In genomic region chr4:136763349-136763748, GRCm38 (mm10) we compare ENCODE assay signal across 19 mouse cellular contexts.
DNase-seq lines count a peak whose midpoint lies in the region; ATAC-seq lines count a peak whose summit lies in the region.
"Had no signal": no experiment of that assay in that cellular context is flagged by ENCODE, and none has a peak within 500 bp of the region (broad histone marks: within the 10 kb centered on the region; RNA-seq: fewer than 3 reads in every experiment).

No protein-coding gene starts in this region.

- peaks cover 1% of the 10 kb centered on the region; the same call in 1 of the 2 replicates for H3K36me3 ChIP-seq in forebrain, embryonic 11.5 days (ENCODE audit: control insufficient read depth, insufficient read depth, low read length)
- peaks cover 7% of the 10 kb centered on the region; the same call in 1 of the 2 replicates for H3K36me3 ChIP-seq in forebrain, embryonic 14.5 days (ENCODE audit: control insufficient read depth, insufficient read depth, low read length)
- H3K36me3 ChIP-seq in kidney, embryonic 14.5 days (ENCODE audit: control insufficient read depth, insufficient read depth, low read length) = no peaks in the 10 kb centered on the region
- peaks cover 7% of the 10 kb centered on the region for H3K36me3 ChIP-seq in neural tube, embryonic 13.5 days
- peaks cover under 1% of the 10 kb centered on the region; the same call in 1 of the 2 replicates for H3K36me3 ChIP-seq in neural tube, embryonic 15.5 days
- peaks cover 22% of the 10 kb centered on the region for H3K36me3 ChIP-seq in limb, embryonic 10.5 days
- H3K36me3 ChIP-seq: heart, embryonic 12.5 days had no signal

- no peak overlapping the region for H3K4me2 ChIP-seq in forebrain, embryonic 11.5 days (ENCODE audit: low read depth, low read length, severe bottlenecking)
- H3K4me2 ChIP-seq in forebrain, embryonic 14.5 days (ENCODE audit: low read length) = no peak overlapping the region
- H3K4me2 ChIP-seq in kidney, embryonic 14.5 days (replicated peaks; ENCODE audit: low read depth, low read length) = no peak overlapping the region
- no peak overlapping the region for H3K4me2 ChIP-seq in neural tube, embryonic 13.5 days
- H3K4me2 ChIP-seq in neural tube, embryonic 15.5 days = no peak overlapping the region
- H3K4me2 ChIP-seq: embryonic facial prominence, embryonic 13.5 days; forebrain, embryonic 15.5 days; heart, embryonic 12.5 days; liver, embryonic 11.5 days had no signal

- H3K9ac ChIP-seq in forebrain, embryonic 11.5 days (ENCODE audit: low read length) = 0 out of 2 replicates have a peak overlapping the region, but pooled peaks have one; percentile 13
- H3K9ac ChIP-seq in forebrain, embryonic 14.5 days (ENCODE audit: low read length) = no peak overlapping the region
- no peak overlapping the region for H3K9ac ChIP-seq in kidney, embryonic 14.5 days (ENCODE audit: low read depth, low read length)
- H3K9ac ChIP-seq in neural tube, embryonic 13.5 days = no peak overlapping the region
- H3K9ac ChIP-seq in neural tube, embryonic 15.5 days (replicated peaks) = no peak overlapping the region
- H3K9ac ChIP-seq: embryonic facial prominence, embryonic 13.5 days; forebrain, embryonic 15.5 days; heart, embryonic 12.5 days had no signal

- no peak for ATAC-seq in forebrain, embryonic 11.5 days (replicated peaks; ENCODE audit: low FRiP score)
- ATAC-seq in forebrain, embryonic 14.5 days = no peak
- peak; percentile 80 for ATAC-seq in kidney, embryonic 14.5 days (ENCODE audit: low FRiP score, low TSS enrichment)
- peak; percentile 27; the same call in 1 of the 2 replicates for ATAC-seq in neural tube, embryonic 13.5 days (ENCODE audit: low read depth)
- no peak for ATAC-seq in neural tube, embryonic 15.5 days (ENCODE audit: low FRiP score)
- ATAC-seq: forebrain, embryonic 15.5 days had no signal

- no peak overlapping the region for H3K4me3 ChIP-seq in forebrain, embryonic 11.5 days (ENCODE audit: low read depth, low read length)
- no peak overlapping the region for H3K4me3 ChIP-seq in forebrain, embryonic 14.5 days (ENCODE audit: low read depth, low read length)
- no peak overlapping the region for H3K4me3 ChIP-seq in kidney, embryonic 14.5 days (ENCODE audit: low read length)
- H3K4me3 ChIP-seq in neural tube, embryonic 13.5 days = no peak overlapping the region
- no peak overlapping the region for H3K4me3 ChIP-seq in neural tube, embryonic 15.5 days (replicated peaks)
- H3K4me3 ChIP-seq in limb, embryonic 10.5 days = no peak overlapping the region
- H3K4me3 ChIP-seq: embryonic facial prominence, embryonic 13.5 days; forebrain, embryonic 15.5 days; heart, embryonic 12.5 days had no signal

- DNase-seq in forebrain, embryonic 11.5 days (ENCODE audit: low spot score) = no peak
- DNase-seq in forebrain, embryonic 14.5 days (ENCODE audit: low spot score) = no peak
- no peak for DNase-seq in kidney, postnatal 14 days
- DNase-seq in limb, embryonic 10.5 days (ENCODE audit: low spot score) = no peak
- no peak for DNase-seq in right cerebral cortex, adult 2 months (ENCODE audit: low spot score in 2 of 2)
- DNase-seq: adrenal gland, postnatal 14 days; cerebellum, postnatal 10 days; gastrocnemius, postnatal 14 days; lung, postnatal 10 days; midbrain, embryonic 14.5 days; retina, postnatal 1 day; thymus, postnatal 4 days had no signal

- no peaks in the 10 kb centered on the region for H3K27me3 ChIP-seq in forebrain, embryonic 11.5 days (ENCODE audit: control insufficient read depth, insufficient read depth, low read length)
- no peaks in the 10 kb centered on the region for H3K27me3 ChIP-seq in forebrain, embryonic 14.5 days (replicated peaks; ENCODE audit: control insufficient read depth, insufficient read depth, low read length)
- H3K27me3 ChIP-seq in kidney, embryonic 14.5 days (ENCODE audit: control insufficient read depth, insufficient read depth, low read length) = no peaks in the 10 kb centered on the region
- H3K27me3 ChIP-seq in neural tube, embryonic 13.5 days = no peaks in the 10 kb centered on the region
- H3K27me3 ChIP-seq in neural tube, embryonic 15.5 days (replicated peaks) = no peaks in the 10 kb centered on the region
- peaks cover 11% of the 10 kb centered on the region; the same call in 1 of the 2 replicates for H3K27me3 ChIP-seq in limb, embryonic 10.5 days (ENCODE audit: low read depth, poor library complexity, severe bottlenecking)
- H3K27me3 ChIP-seq: embryonic facial prominence, embryonic 13.5 days; forebrain, embryonic 15.5 days had no signal

- 33% methylated on average over 5 of the region's 5 CpGs for WGBS in forebrain, embryonic 11.5 days
- WGBS in forebrain, embryonic 14.5 days = 48% methylated on average over 5 of the region's 5 CpGs
- WGBS in kidney, embryonic 14.5 days = 20% methylated on average over 5 of the region's 5 CpGs
- 50% methylated on average over 5 of the region's 5 CpGs for WGBS in neural tube, embryonic 13.5 days
- 46% methylated on average over 5 of the region's 5 CpGs for WGBS in neural tube, embryonic 15.5 days
- WGBS in limb, embryonic 10.5 days = 25% methylated on average over 5 of the region's 5 CpGs

- peaks cover 2% of the 10 kb centered on the region for H3K9me3 ChIP-seq in forebrain, embryonic 11.5 days (ENCODE audit: control insufficient read depth, low read length)
- no peaks in the 10 kb centered on the region for H3K9me3 ChIP-seq in forebrain, embryonic 14.5 days (replicated peaks; ENCODE audit: control insufficient read depth, low read length)
- H3K9me3 ChIP-seq in kidney, embryonic 14.5 days (ENCODE audit: control insufficient read depth, low read length) = peaks cover 3% of the 10 kb centered on the region; the same call in 1 of the 2 replicates
- no peaks in the 10 kb centered on the region for H3K9me3 ChIP-seq in neural tube, embryonic 13.5 days
- no peaks in the 10 kb centered on the region for H3K9me3 ChIP-seq in neural tube, embryonic 15.5 days (replicated peaks)
- H3K9me3 ChIP-seq in limb, embryonic 10.5 days (replicated peaks) = no peaks in the 10 kb centered on the region
- H3K9me3 ChIP-seq: forebrain, embryonic 15.5 days had no signal

- peaks cover 38% of the 10 kb centered on the region for H3K4me1 ChIP-seq in forebrain, embryonic 11.5 days (replicated peaks; ENCODE audit: control insufficient read depth, insufficient read depth, low read length)
- H3K4me1 ChIP-seq in forebrain, embryonic 14.5 days (ENCODE audit: control insufficient read depth, insufficient read depth, low read length) = peaks cover 10% of the 10 kb centered on the region
- peaks cover 39% of the 10 kb centered on the region for H3K4me1 ChIP-seq in kidney, embryonic 14.5 days (ENCODE audit: control insufficient read depth, insufficient read depth, low read length)
- peaks cover 56% of the 10 kb centered on the region for H3K4me1 ChIP-seq in neural tube, embryonic 13.5 days (replicated peaks)
- peaks cover 22% of the 10 kb centered on the region for H3K4me1 ChIP-seq in neural tube, embryonic 15.5 days
- H3K4me1 ChIP-seq in limb, embryonic 10.5 days = peaks cover 70% of the 10 kb centered on the region

- H3K27ac ChIP-seq in forebrain, embryonic 11.5 days (ENCODE audit: low read depth, low read length) = no peak overlapping the region
- no peak overlapping the region for H3K27ac ChIP-seq in forebrain, embryonic 14.5 days (ENCODE audit: low read depth, low read length)
- peak overlapping the region; percentile 57; the same call in 1 of the 2 replicates for H3K27ac ChIP-seq in kidney, embryonic 14.5 days (ENCODE audit: low read depth, low read length)
- H3K27ac ChIP-seq in neural tube, embryonic 13.5 days (replicated peaks) = no peak overlapping the region
- H3K27ac ChIP-seq in neural tube, embryonic 15.5 days (replicated peaks) = no peak overlapping the region
- peak overlapping the region; percentile 61 for H3K27ac ChIP-seq in limb, embryonic 10.5 days
- H3K27ac ChIP-seq: embryonic facial prominence, embryonic 13.5 days; forebrain, embryonic 15.5 days had no signal

Comparison
In these comparisons a context has a peak if more than half of its experiments do, and no peak if none do; other contexts are left out.
1. ATAC-seq: peak in kidney, embryonic 14.5 days (single experiment) and neural tube, embryonic 13.5 days (single experiment); none in forebrain, embryonic 11.5 days (single experiment), forebrain, embryonic 14.5 days (single experiment) and neural tube, embryonic 15.5 days (single experiment).
2. H3K27ac ChIP-seq: peak in kidney, embryonic 14.5 days (single experiment) and limb, embryonic 10.5 days (single experiment); none in forebrain, embryonic 11.5 days (single experiment), forebrain, embryonic 14.5 days (single experiment), neural tube, embryonic 13.5 days (single experiment) and neural tube, embryonic 15.5 days (single experiment).